Mouse (Mus musculus) heart, embryonic 13.5 days (tissue): ENCODE data around the gene Sp9. TPM values are rescaled to one million over a fixed set of nuclear protein-coding genes. Genes with fewer than 3 reads are reported as not detected.

Experiments used
- ATAC-seq: fragments of 200-750 bp; cut with Nextera tagmentation; 2 replicates; pipeline ENCODE4 v1.8.0; 2017; ENCODE audit warnings: moderate TSS enrichment; ENCODE audit not compliant: insufficient number of reproducible peaks, low FRiP score, low TSS enrichment; ENCODE audit errors: extremely low read depth
- H3K27ac ChIP-seq: fragments of 300-500 bp; sonication (generic); replicated peaks from 2 replicates; pipeline ENCODE4 v1.5.1; 2015; ENCODE audit warnings: moderate library complexity, mild to moderate bottlenecking, inconsistent platforms
- H3K27me3 ChIP-seq: fragments of 300-500 bp; sonication (generic); replicated peaks from 2 replicates; pipeline ENCODE4 v1.6.1; 2015; ENCODE audit warnings: mild to moderate bottlenecking, inconsistent platforms
- H3K36me3 ChIP-seq: fragments of 300-500 bp; sonication (generic); 2 replicates; pipeline ENCODE4 v1.6.1; 2015; ENCODE audit warnings: mild to moderate bottlenecking, inconsistent platforms
- H3K4me1 ChIP-seq: fragments of 300-500 bp; sonication (generic); 2 replicates; pipeline ENCODE4 v1.6.1; 2015; ENCODE audit warnings: inconsistent platforms
- H3K4me2 ChIP-seq: fragments of 300-500 bp; sonication (generic); 2 replicates; pipeline ENCODE4 v1.6.1; 2015; ENCODE audit warnings: inconsistent platforms, mild to moderate bottlenecking, moderate library complexity
- H3K4me3 ChIP-seq: fragments of 300-500 bp; sonication (generic); 2 replicates; pipeline ENCODE4 v1.5.1; 2015; ENCODE audit warnings: moderate library complexity, mild to moderate bottlenecking, inconsistent platforms
- H3K9ac ChIP-seq: fragments of 300-500 bp; sonication (generic); 2 replicates; pipeline ENCODE4 v1.6.1; 2015; ENCODE audit warnings: inconsistent platforms, mild to moderate bottlenecking, moderate library complexity
- H3K9me3 ChIP-seq: fragments of 300-500 bp; sonication (generic); 2 replicates; pipeline ENCODE4 v1.6.1; 2016; ENCODE audit warnings: inconsistent platforms
- WGBS: fragments of 180-500 bp; shearing (Covaris S2); methylation state at CpG from one replicate; pipeline ENCODE4 v1.1.7; 2015; ENCODE audit warnings: mixed read lengths; 5-methylcytosine and 5-hydroxymethylcytosine counted together
- polyA plus RNA-seq: library from polyadenylated mRNA; unstranded; fragments of >200 nt; fragmentation: Nextera tagmentation; extraction: Ambion mirVana; gene quantifications from 2 replicates; pipeline ENCODE4 v1.2.1, GENCODE M21; 2015

Sp9 gene
- polyA plus RNA-seq, 1 experiment from 2014 or later = not detected

DNA sequence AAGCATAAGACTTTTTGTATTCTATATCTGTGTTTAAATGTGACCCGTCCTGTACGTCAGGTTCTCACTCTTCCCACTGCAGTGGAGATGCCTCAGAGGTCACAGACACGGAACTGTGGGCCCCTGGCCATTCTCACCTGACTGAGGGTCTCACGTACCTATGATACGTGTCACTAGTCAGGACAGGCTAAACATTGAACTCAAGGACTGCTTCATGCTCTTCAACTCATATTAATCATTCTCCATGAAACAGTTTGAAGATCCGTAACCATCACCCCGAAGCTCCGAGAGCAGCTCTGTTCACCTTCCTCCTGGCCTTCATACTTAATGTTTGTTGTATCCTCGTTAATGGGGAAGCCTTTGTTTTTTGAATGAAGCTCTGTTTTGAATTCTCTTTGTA, 45.7 kb downstream of the Sp9 start:
- H3K4me1 ChIP-seq = peaks cover 6% of the 10 kb centered on the region; the same call in 1 of the 2 replicates

DNA sequence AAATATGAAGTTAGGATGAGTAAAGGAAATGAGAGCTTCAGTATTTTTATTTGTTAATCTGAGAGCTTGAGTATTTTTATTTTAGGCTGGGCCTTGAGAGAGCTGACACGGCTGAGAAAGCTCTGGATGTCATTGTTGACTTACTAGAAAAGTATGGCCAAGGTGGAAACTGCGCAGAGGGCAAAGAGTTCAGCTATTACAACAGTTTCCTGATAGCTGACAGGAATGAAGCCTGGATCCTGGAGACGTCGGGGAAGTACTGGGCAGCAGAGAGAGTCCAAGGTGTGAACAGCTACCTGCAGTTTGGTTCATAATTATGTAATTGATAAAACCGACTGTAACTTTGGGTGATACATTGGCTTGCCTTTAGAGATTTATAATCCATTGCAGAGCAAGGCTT, 47.5 kb downstream of the Sp9 start:
- H3K27me3 ChIP-seq = no peaks in the 10 kb centered on the region
- 72% methylated on average over 5 of the region's 5 CpGs for WGBS
- no peak overlapping the region for H3K4me3 ChIP-seq
- no peaks in the 10 kb centered on the region for H3K9me3 ChIP-seq
- no peak overlapping the region for H3K9ac ChIP-seq
- no peak overlapping the region for H3K27ac ChIP-seq
- no peak for ATAC-seq
- no peak overlapping the region for H3K4me2 ChIP-seq
- H3K36me3 ChIP-seq = peaks cover 27% of the 10 kb centered on the region
- H3K4me1 ChIP-seq = no peaks in the 10 kb centered on the region

More for the DNA sequence above, 45.7 kb downstream of the Sp9 start:
- H3K4me3 ChIP-seq = no peak overlapping the region
- no peak overlapping the region for H3K9ac ChIP-seq
- 89% methylated on average over 9 of the region's 9 CpGs for WGBS
- no peaks in the 10 kb centered on the region for H3K9me3 ChIP-seq
- H3K27me3 ChIP-seq = no peaks in the 10 kb centered on the region
- H3K4me2 ChIP-seq = no peak overlapping the region
- no peak overlapping the region for H3K27ac ChIP-seq
- ATAC-seq = no peak
- peaks cover 24% of the 10 kb centered on the region for H3K36me3 ChIP-seq

- Histone ChIP-seq H3K27me3 (no peaks in the 10 kb centered on the region), H3K9ac (no peak overlapping the region), H3K4me3 (no peak overlapping the region), H3K4me1 (no peaks in the 10 kb centered on the region), H3K36me3 (peaks cover 19% of the 10 kb centered on the region), H3K9me3 (no peaks in the 10 kb centered on the region), H3K4me2 (no peak overlapping the region), H3K27ac (no peak overlapping the region)
- no peak for ATAC-seq
- WGBS = 61% methylated on average over 12 of the region's 12 CpGs
Measured at GRCm38 (mm10) chr2:73322991-73323390, 51.3 kb downstream of the Sp9 start.

GRCm38 (mm10) chr2:73325871-73326270, 54.1 kb downstream of the Sp9 start:
- Histone ChIP-seq H3K36me3 (peaks cover 11% of the 10 kb centered on the region), H3K4me2 (no peak overlapping the region), H3K4me1 (no peaks in the 10 kb centered on the region), H3K27ac (no peak overlapping the region), H3K9ac (no peak overlapping the region), H3K4me3 (no peak overlapping the region), H3K9me3 (no peaks in the 10 kb centered on the region), H3K27me3 (no peaks in the 10 kb centered on the region)
- ATAC-seq = no peak
- 82% methylated on average over 5 of the region's 5 CpGs for WGBS

Other genes with a start within 250 kb of the Sp9 start
- gene Ola1, start 53.0 kb upstream of the Sp9 start, polyA plus RNA-seq = 64.1 and 69.6 TPM in 2 replicates
- 12.0 and 14.3 TPM in 2 replicates for gene Scrn3, start 40.7 kb downstream of the Sp9 start, polyA plus RNA-seq
- 14.5 and 16.9 TPM in 2 replicates for gene Cir1, start 40.8 kb downstream of the Sp9 start, polyA plus RNA-seq
- 4.8 and 4.9 TPM in 2 replicates for gene Gpr155, start 114.6 kb downstream of the Sp9 start, polyA plus RNA-seq